Mouse (Mus musculus) midbrain, postnatal 0 days (tissue): Measurements from ENCODE around the gene Card19. TPM values are rescaled to one million over a fixed set of nuclear protein-coding genes. Genes with fewer than 3 reads are reported as not detected.
A peak's percentile ranks its signal among the peaks of the same experiment; 100 is the strongest.

Source experiments
- ATAC-seq: fragments of 200-750 bp; cut with Nextera tagmentation; 2 replicates; pipeline ENCODE4 v1.8.0; 2017; ENCODE audit warnings: moderate number of reproducible peaks, mild to moderate bottlenecking, moderate TSS enrichment, moderate library complexity; ENCODE audit not compliant: low FRiP score
- DNase-seq: peaks from one replicate; pipeline ENCODE4 v3.0.0-alpha.2; 2015; ENCODE audit warnings: low spot score
- H3K27ac ChIP-seq: fragments of 300-500 bp; sonication (generic); 2 replicates; pipeline ENCODE4 v1.5.1; 2014; ENCODE audit warnings: low read depth, mild to moderate bottlenecking, low read length, mixed read lengths
- H3K27me3 ChIP-seq: fragments of 300-500 bp; sonication (generic); 2 replicates; pipeline ENCODE4 v1.6.1; 2014; ENCODE audit warnings: low read length, control low read depth, mixed read lengths; ENCODE audit not compliant: insufficient read depth
- H3K36me3 ChIP-seq: fragments of 300-500 bp; sonication (generic); 2 replicates; pipeline ENCODE4 v1.6.1; 2014; ENCODE audit warnings: low read length, control low read depth, mixed read lengths; ENCODE audit not compliant: insufficient read depth
- H3K4me1 ChIP-seq: fragments of 300-500 bp; sonication (generic); 2 replicates; pipeline ENCODE4 v1.6.1; 2014; ENCODE audit warnings: mild to moderate bottlenecking, control low read depth, antibody characterized with exemption, low read length, mixed read lengths; ENCODE audit not compliant: insufficient read depth
- H3K4me2 ChIP-seq: fragments of 300-500 bp; sonication (generic); 2 replicates; pipeline ENCODE4 v1.6.1; 2014; ENCODE audit warnings: low read depth, mild to moderate bottlenecking, low read length, mixed read lengths; ENCODE audit not compliant: poor library complexity, severe bottlenecking
- H3K4me3 ChIP-seq: fragments of 300-500 bp; sonication (generic); 2 replicates; pipeline ENCODE4 v1.5.1; 2014; ENCODE audit warnings: low read depth, mild to moderate bottlenecking, low read length, moderate library complexity
- H3K9ac ChIP-seq: fragments of 300-500 bp; sonication (generic); replicated peaks from 2 replicates; pipeline ENCODE4 v1.6.1; 2014; ENCODE audit warnings: mild to moderate bottlenecking, low read length, moderate library complexity, mixed read lengths; ENCODE audit not compliant: poor library complexity, severe bottlenecking
- H3K9me3 ChIP-seq: fragments of 300-500 bp; sonication (generic); 2 replicates; pipeline ENCODE4 v1.6.1; 2016; ENCODE audit warnings: low read length, control low read depth
- CTCF ChIP-seq: IDR thresholded peaks from 2 replicates; pipeline ENCODE4 v1.5.1; 2016; ENCODE audit warnings: antibody characterized with exemption, mild to moderate bottlenecking
- WGBS: fragments of 180-500 bp; shearing (Covaris S2); extraction: QIAGEN DNeasy Blood & Tissue Kit; methylation state at CpG from one replicate; pipeline ENCODE4 v1.1.7; 2014; 5-methylcytosine and 5-hydroxymethylcytosine counted together
- polyA plus RNA-seq: library from polyadenylated mRNA; unstranded; fragments of >200 nt; fragmentation: Nextera tagmentation; extraction: Ambion mirVana; gene quantifications from 2 replicates; pipeline ENCODE4 v1.2.1, GENCODE M21; 2015
- total RNA-seq: library from RNA; depleted of rRNA; stranded (reverse); fragments of >200 nt; gene quantifications from 2 replicates; pipeline ENCODE4 v1.2.3, GENCODE M21; 2014

The Card19 gene
- total and polyA plus RNA-seq, 2 experiments from 2014 or later = 32.7 to 44.5 TPM

DNA sequence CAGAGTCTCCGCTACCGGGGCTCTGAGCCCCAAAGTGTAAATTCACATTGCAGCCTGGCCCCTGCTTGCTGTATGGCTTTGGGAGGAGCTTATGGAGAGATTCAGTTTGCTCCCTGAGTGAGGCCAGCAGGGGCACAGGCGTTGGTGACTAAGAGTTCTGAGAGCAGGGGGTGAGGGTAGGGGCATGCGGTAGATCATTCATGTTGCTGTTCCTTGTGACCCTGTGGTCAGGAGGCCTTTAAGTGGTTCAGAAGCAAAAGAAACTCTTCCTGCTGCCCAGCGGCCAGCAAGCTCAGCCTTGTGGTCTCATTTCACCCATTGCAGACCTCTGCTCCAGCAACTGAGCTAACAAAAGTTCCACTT lies 24.2 kb downstream of the Card19 start:
- WGBS = 63% methylated on average over 5 of the region's 5 CpGs
- H3K4me3 ChIP-seq = no peak overlapping the region
- TF ChIP-seq CTCF = no peak

DNA sequence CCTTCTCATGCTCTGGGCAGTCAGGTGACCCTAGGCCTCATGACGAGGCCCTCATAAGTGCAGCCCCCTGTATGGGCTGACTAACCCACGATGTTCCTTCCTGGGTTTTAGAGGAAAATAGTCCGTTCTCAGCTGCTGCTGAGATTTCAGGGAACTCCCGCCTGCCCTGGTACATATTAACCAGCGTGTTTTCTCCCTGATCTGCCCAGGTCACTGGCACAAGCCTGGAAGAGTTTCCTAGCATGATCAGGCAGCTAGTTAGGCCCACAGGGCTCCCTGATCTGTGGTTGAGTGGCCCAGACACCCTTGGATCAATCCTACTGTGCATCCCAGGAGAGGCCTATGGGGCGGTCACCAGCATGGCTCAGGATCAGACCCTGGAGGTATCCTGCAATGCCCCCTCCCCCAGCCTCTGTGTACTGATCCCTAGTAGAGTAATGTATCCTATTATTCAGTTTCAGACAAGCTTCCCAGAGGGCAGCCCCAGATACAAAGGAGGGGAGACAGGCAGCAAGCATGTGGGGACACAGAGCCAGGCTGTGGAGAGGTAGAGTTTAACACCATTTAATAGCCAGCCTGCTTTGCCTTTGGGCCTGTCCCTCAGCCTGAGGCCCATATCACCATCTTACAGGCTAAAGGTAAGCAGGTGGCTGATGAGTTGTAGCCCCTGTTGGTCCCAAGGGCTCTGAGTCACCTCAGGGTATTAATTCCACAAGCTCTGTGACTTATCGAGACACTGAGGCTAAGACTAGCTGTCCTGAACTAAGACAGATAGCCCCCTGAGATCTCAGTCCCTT lies 24.8 kb downstream of the Card19 start:
- Histone ChIP-seq H3K4me3 (no peak overlapping the region), H3K4me2 (no peak overlapping the region), H3K27ac (no peak overlapping the region), H3K9me3 (no peaks in the 10 kb centered on the region), H3K36me3 (peaks cover 7% of the 10 kb centered on the region; the same call in 1 of the 2 replicates), H3K27me3 (no peaks in the 10 kb centered on the region), H3K9ac (no peak overlapping the region), H3K4me1 (no peaks in the 10 kb centered on the region)
- DNase-seq (no peak), ATAC-seq (no peak)
- no peak for TF ChIP-seq CTCF
- 71% methylated on average over 7 of the region's 7 CpGs for WGBS

More for the DNA sequence above, 24.2 kb downstream of the Card19 start:
- DNase-seq (no peak), ATAC-seq (no peak)
- Histone ChIP-seq H3K36me3 (peaks cover 7% of the 10 kb centered on the region; the same call in 1 of the 2 replicates), H3K27ac (no peak overlapping the region), H3K9me3 (no peaks in the 10 kb centered on the region), H3K27me3 (no peaks in the 10 kb centered on the region), H3K4me2 (no peak overlapping the region), H3K9ac (no peak overlapping the region), H3K4me1 (no peaks in the 10 kb centered on the region)

DNA sequence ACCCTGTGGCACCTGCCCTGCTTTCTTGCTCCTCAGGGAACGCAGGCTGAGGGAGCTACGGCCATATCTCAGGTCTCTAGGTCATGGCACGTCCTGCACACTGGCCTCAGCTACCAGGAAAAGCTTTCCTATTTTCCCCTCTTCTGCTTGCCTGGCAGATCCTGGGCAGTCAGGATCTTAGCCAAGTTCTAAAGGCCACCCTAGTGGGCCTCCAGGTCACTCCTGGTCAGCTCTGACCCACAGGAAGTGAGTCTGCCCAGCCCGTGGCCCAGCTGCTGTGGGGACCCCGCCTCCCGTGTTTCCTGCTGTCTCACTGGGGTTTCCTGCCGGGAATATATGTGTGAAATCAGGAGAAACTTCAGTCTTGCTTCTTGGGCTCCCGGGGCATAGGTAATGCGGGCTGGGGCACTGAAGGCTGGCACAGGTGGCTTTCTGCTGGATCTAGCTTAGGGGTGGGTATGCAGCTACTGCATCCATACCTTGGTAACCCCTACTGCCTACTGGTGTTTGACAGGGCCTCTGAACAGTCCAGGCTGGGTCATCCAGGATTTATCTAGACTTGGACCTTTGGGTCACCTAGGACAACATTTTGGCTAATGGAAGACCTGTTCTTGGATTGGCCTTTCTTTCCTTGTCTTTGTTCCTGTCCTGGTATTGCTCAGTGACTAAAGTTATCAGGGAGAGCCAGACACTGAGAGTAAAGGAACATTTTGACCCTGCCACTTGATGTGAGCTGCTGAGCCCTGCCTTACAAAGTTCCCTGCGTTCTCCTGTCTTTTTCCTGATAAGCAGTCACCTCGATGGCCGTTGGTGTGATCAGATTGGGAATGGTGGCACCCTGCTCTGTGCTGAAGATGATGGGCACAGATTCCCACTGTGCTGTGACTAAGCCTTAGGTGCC lies 25.6 kb downstream of the Card19 start:
- Histone ChIP-seq H3K4me1 (no peaks in the 10 kb centered on the region), H3K9me3 (no peaks in the 10 kb centered on the region), H3K4me3 (no peak overlapping the region), H3K27me3 (no peaks in the 10 kb centered on the region), H3K27ac (no peak overlapping the region), H3K4me2 (no peak overlapping the region), H3K36me3 (no peaks in the 10 kb centered on the region; the same call in 1 of the 2 replicates), H3K9ac (no peak overlapping the region)
- no peak for DNase-seq
- TF ChIP-seq CTCF = no peak
- 84% methylated on average over 12 of the region's 12 CpGs for WGBS
- no peak for ATAC-seq

DNA sequence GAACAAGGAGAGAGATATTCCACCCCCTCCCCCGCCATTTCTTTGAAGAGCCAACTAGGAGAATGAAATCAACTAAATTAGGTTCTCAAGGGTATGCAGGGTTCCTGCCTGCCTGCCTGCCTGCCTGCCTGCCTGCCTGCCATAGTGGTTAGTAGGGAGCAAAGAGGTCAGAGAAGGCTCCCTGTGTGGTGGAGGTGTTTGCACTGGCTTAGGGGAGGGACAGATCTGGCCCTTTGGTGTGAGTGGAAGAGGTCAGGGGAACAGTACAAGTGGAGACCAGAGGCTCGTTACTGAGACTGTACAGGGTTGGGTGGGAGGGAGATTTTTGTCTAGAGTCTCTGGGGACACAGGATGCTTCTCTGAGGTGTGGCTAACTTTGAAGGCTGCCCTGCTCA lies 26.9 kb downstream of the Card19 start:
- no peak for TF ChIP-seq CTCF
- DNase-seq = no peak
- Histone ChIP-seq H3K4me2 (0 out of 2 replicates have a peak overlapping the region, but pooled peaks have one; percentile 98), H3K4me3 (no peak overlapping the region), H3K36me3 (no peaks in the 10 kb centered on the region), H3K27ac (no peak overlapping the region), H3K9me3 (no peaks in the 10 kb centered on the region), H3K27me3 (no peaks in the 10 kb centered on the region), H3K9ac (no peak overlapping the region), H3K4me1 (no peaks in the 10 kb centered on the region)
- WGBS = 53% methylated on average over 2 of the region's 2 CpGs
- ATAC-seq = no peak

DNA sequence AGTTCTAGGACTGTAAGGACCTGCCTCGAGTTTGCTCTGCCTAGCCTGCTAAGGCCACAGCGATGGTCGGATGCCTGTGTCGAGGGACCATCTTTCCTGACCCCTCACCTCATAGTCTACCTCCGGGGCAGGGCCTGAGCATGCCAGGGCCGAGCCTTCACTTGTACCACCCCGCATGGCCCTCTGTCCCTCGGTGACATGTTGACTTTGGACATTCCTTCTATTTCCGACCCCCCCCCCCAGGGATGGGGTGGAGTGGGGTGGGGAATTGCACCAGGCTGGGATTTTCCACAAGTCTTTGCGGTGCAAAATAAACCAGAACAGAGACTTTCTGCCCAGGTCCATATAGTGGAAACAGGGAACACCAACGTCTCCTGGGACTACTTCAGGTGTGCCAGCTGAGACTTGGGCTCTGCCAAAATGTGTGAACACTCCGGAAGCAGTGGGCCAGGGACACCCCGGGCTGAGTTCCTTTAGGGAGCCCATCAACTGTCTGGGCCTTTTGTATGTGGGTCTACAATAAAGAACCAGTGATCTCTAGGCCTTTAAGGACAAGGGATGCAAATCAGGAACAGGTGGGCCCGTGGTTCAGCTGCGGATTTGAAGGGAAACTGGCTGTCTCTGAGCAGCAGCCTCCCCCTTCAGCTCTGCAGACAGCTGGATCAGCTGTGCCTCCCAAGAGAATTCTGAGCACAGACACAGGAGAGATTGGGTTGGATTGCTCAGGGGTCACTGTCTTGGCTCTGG lies 27.4 kb downstream of the Card19 start:
- no peaks in the 10 kb centered on the region for H3K27me3 ChIP-seq
- H3K4me2 ChIP-seq = peak overlapping the region; percentile 98
- no peaks in the 10 kb centered on the region for H3K9me3 ChIP-seq
- H3K27ac ChIP-seq = no peak overlapping the region
- H3K4me3 ChIP-seq = peak overlapping the region; percentile 77
- 27% methylated on average over 15 of the region's 15 CpGs for whole genome bisulfite sequencing
- no peaks in the 10 kb centered on the region for H3K36me3 ChIP-seq
- ATAC-seq (no peak; the same call in 1 of the 2 replicates), DNase-seq (no peak)
- peak overlapping the region; percentile 70 for H3K9ac ChIP-seq
- no peak for TF ChIP-seq CTCF
- H3K4me1 ChIP-seq = no peaks in the 10 kb centered on the region
